Mouse (Mus musculus): ENCODE results near the gene Ctsl.

- TF ChIP-seq CTCF (IDR thresholded peaks at IDR 0.05), result no peak
- TF ChIP-seq EP300 (IDR thresholded peaks at IDR 0.05), result no peak
Observed at GRCm38 (mm10) chr13:64399906-64400305, 29.2 kb upstream of the Ctsl start.

Data from lung, postnatal 0 days (tissue).